Mouse (Mus musculus): ENCODE measurements at regions not wholly inside any gene's neighbourhood (a gene's known extent, or its start where the extent isn't known, plus 50 kb on each side); places are given as distances from the start of the nearest gene placed in this dataset.

DNA sequence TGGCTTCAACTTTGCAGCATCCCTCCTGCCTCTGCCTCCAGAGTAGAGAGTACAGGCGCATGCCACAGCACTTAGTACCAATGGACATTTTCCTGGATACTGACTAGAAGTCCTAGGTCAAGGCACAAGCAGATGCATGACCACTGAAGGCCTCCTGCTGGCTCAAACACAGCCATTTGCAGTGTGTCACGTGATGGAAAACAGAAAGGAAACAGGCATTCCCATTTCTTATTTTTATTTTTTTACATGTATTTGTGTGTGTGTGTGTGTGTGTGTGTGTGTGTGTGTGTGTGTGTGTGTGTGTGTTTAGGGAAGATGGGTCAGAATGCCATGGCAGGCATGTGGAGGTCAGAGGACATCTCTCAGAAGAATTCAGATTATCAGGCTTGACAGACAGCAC, 65.6 kb downstream of the Thap12 start:
- Histone ChIP-seq H3K4me3 (no peak overlapping the region), H3K27ac (replicated peaks) (no peak overlapping the region), H3K27me3 (no peaks in the 10 kb centered on the region), H3K4me1 (peaks cover 10% of the 10 kb centered on the region), H3K9me3 (no peaks in the 10 kb centered on the region), H3K36me3 (no peaks in the 10 kb centered on the region), H3K9ac (replicated peaks) (no peak overlapping the region), H3K4me2 (replicated peaks) (no peak overlapping the region)
- WGBS = 89% methylated on average over 2 of the region's 2 CpGs
- ATAC-seq (ENCODE audit: low FRiP score, low read depth) = no peak

DNA sequence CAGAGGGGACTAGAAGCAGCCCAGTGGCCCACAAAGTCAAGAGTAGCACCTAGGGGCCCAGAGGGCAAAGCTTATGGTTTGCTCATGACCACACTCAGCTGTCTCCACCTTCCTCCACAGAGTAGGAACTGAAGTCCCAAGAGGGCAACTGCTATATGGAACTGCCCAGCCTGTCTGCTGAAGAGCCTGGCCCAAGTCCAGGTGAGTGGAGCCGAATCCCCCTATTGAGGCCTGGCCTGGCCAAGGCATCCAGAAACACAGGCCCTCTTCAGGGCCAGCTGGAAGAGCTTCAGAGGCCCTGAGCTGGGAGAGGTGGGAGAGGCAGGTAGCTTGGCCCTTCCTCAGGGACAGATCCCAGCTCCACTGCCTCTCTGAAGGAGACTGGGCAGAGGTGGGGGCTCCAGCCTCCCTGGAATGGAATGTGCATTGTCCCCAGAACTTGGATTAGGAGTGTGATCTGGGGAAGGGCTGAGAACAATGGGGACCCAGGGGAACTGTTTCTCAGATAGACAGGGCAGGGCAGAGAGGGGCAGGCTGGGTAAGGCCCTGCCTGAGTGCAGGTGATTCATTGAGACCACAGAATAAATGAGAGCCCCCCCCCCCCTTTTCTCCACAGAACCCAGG, 65.7 kb upstream of the Wnt11 start:
- Histone ChIP-seq H3K27me3 (no peaks in the 10 kb centered on the region), H3K9me3 (no peaks in the 10 kb centered on the region), H3K4me2 (replicated peaks) (no peak overlapping the region), H3K27ac (replicated peaks) (no peak overlapping the region), H3K9ac (replicated peaks) (no peak overlapping the region), H3K36me3 (no peaks in the 10 kb centered on the region), H3K4me3 (no peak overlapping the region), H3K4me1 (peaks cover 10% of the 10 kb centered on the region)
- WGBS = 59% methylated on average over 1 of the region's 1 CpGs
- ATAC-seq (ENCODE audit: low FRiP score, low read depth) = no peak

DNA sequence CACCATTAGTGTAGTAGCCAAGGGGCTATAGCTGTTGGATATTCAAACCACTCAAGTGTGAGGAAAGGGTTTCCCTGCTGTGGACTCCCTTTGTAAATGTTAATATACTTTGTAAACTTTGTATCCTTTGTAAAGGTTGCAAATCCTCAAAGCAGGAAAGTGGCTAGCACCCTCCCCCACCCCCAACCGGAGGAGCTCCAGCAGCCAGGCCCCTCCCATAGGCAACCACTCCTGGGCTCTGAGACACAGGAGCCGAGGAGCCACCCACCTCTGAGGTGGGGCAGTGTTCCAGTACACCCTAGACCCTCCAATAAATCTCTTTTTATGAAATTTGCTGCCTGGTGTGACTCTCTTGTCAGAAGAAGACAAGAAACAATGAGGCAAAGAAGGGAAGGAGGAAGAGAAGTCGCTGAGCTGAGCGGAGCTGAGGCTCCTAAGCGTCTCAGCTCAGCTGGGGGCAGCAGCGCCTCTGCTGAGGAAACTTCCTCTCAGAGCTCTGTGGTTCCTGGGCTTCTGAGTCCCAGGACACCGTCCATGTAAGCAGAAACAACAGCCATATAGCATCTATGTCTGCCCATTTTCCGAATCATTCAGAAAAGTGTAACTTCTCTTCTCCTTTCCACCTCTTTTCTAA, 64.5 kb upstream of the Wnt11 start:
- H3K27me3 ChIP-seq = no peaks in the 10 kb centered on the region
- 6% methylated on average over 8 of the region's 8 CpGs for WGBS
- H3K4me1 ChIP-seq = peaks cover 10% of the 10 kb centered on the region
- H3K4me3 ChIP-seq = no peak overlapping the region
- ATAC-seq (ENCODE audit: low FRiP score, low read depth) = no peak
- H3K27ac ChIP-seq (replicated peaks) = no peak overlapping the region
- H3K9me3 ChIP-seq = no peaks in the 10 kb centered on the region
- no peaks in the 10 kb centered on the region for H3K36me3 ChIP-seq
- 0 out of 2 replicates have a peak overlapping the region, but pooled peaks have one; percentile 17 for H3K4me2 ChIP-seq (replicated peaks)
- H3K9ac ChIP-seq (replicated peaks) = no peak overlapping the region

DNA sequence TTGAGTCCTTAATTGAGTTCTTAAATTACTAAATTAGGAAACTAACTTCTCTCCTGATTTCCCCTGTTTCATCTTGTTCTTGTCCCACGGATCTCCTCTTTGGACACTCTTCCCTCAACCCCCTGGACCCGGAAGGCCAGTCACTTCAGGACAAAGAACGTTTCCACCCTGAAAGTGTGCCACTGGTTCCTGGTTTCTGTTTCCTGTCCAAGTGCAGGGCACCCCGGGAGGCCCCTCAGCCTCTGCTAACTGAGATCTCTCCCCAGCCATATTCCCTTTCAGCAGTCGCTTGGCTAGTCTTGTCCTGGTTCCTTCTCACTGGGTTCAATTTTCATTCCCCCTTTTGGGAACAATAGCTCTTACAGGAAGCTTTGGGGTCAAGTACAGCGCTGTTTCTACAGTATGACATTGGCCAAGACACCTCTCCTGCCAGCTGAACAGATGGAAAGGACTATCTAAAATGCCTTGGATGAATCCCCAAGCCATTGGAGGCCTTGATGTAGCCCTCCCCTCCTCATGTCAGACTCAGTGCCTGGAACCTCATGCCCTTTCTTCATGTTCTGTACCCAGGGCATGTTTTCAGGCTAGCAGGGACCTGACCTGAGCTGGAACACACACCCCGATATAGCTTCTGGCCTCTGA, 63.7 kb upstream of the Wnt11 start:
- 50% methylated on average over 7 of the region's 7 CpGs for WGBS
- no peaks in the 10 kb centered on the region for H3K36me3 ChIP-seq
- no peak for ATAC-seq (ENCODE audit: low FRiP score, low read depth)

DNA sequence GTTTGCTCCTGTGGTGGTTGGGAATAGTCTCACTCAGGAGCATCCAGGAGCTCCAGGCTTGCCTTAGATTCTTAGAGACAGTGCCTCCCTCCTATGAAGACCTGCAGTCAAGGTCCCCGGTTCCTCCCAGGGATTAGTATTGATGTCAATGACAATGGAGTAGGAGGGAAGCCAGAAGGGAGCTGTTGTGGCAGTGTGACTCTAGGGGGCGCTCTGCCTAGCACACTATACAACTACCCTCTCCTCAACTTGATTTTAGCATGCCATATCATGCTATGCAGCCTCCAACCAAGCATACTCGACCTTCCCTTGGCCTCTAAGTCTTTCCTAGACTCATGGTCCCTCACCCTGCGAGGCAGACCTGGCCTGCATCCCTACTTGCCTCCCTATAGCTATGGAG, 60.3 kb upstream of the Wnt11 start:
- no peaks in the 10 kb centered on the region for H3K9me3 ChIP-seq
- H3K9ac ChIP-seq (replicated peaks) = no peak overlapping the region
- no peaks in the 10 kb centered on the region for H3K27me3 ChIP-seq
- peaks cover 10% of the 10 kb centered on the region for H3K4me1 ChIP-seq
- ATAC-seq (ENCODE audit: low FRiP score, low read depth) = no peak
- no peak overlapping the region for H3K27ac ChIP-seq (replicated peaks)
- H3K4me3 ChIP-seq = no peak overlapping the region
- H3K36me3 ChIP-seq = no peaks in the 10 kb centered on the region
- WGBS = 48% methylated on average over 4 of the region's 4 CpGs
- H3K4me2 ChIP-seq (replicated peaks) = no peak overlapping the region

More for the DNA sequence above, 63.7 kb upstream of the Wnt11 start:
- no peaks in the 10 kb centered on the region for H3K9me3 ChIP-seq
- no peak overlapping the region for H3K4me2 ChIP-seq (replicated peaks)
- H3K27ac ChIP-seq (replicated peaks) = no peak overlapping the region
- no peaks in the 10 kb centered on the region for H3K27me3 ChIP-seq
- H3K9ac ChIP-seq (replicated peaks) = no peak overlapping the region
- peaks cover 10% of the 10 kb centered on the region for H3K4me1 ChIP-seq
- H3K4me3 ChIP-seq = no peak overlapping the region

DNA sequence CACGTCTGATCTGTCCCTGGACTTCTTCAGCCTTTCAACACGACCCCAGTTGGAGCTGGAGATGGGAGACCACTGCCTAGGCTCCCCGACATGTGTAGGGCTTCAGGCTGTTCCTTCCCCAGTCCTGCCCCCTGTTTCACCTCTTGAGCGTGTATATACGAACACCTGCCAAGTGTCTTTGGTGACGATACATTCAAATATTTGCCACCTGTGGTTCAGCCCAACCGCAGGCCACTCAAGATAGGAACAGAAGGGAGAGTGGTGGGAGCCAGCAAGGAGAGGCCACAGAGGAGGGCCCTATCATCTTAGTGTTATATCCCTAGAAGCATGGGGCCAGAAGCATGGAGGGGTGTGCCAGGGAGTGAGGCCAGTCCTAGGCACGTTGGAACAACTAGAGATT, 59.9 kb upstream of the Wnt11 start:
- H3K9ac ChIP-seq (replicated peaks) = no peak overlapping the region
- no peak overlapping the region for H3K27ac ChIP-seq (replicated peaks)
- no peaks in the 10 kb centered on the region for H3K27me3 ChIP-seq
- 83% methylated on average over 8 of the region's 8 CpGs for WGBS
- H3K4me2 ChIP-seq (replicated peaks) = no peak overlapping the region
- ATAC-seq (ENCODE audit: low FRiP score, low read depth) = no peak
- no peak overlapping the region for H3K4me3 ChIP-seq
- no peaks in the 10 kb centered on the region for H3K36me3 ChIP-seq
- no peaks in the 10 kb centered on the region for H3K9me3 ChIP-seq
- H3K4me1 ChIP-seq = peaks cover 7% of the 10 kb centered on the region

DNA sequence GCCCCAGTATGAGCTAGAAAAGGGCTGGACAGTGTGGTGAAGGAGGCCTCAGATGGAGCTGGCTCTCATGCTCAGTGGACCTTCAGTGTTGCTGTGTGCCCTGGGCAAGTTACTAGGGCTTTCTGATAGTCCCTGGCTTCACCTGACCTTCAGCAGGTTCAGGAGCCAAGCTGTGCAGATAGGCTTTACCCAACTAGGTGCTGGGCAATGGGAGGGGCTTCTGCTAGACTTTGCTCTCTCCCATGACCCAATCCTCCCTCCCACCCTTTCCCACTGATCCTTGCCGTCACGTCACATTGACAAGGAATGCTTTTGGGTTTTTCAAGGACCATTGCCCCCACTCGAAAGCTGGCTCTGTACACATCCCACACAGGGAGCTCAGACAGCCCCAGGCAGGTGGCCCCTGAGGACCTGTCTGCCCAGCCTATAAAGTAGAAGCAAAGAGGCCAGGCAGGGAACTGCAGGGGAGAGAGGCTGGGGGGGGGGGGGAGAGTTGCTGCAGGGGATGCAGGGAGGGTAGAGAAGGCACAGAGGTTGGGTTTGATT, 57.5 kb upstream of the Wnt11 start:
- H3K27ac ChIP-seq (replicated peaks) = no peak overlapping the region
- H3K4me3 ChIP-seq = no peak overlapping the region
- H3K4me1 ChIP-seq = no peaks in the 10 kb centered on the region
- no peaks in the 10 kb centered on the region for H3K9me3 ChIP-seq
- no peaks in the 10 kb centered on the region; the same call in 1 of the 2 replicates for H3K27me3 ChIP-seq
- ATAC-seq (ENCODE audit: low FRiP score, low read depth) = no peak
- no peak overlapping the region for H3K9ac ChIP-seq (replicated peaks)
- H3K4me2 ChIP-seq (replicated peaks) = no peak overlapping the region
- WGBS = 41% methylated on average over 3 of the region's 3 CpGs
- no peaks in the 10 kb centered on the region for H3K36me3 ChIP-seq

DNA sequence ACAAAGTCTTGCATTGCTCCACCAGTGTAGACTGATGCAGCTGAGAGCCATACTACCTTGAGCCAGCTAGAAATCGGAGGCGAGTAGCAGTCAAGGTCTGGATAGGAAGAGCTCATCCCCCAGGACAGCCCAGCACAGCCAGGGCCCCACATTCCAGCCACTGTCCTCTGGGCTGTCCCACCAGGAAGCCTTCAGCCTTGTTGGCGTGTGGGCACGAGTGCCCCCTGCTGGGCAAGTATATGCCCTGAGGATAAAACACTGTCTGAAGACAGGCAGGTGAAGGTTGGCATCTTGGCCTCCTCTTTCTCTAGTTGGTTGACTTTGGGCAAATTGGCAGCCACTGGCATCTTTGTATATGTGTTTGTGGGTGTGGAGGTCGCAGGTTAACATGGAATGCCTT, 56.0 kb upstream of the Wnt11 start:
- ATAC-seq (ENCODE audit: low FRiP score, low read depth) = no peak; the same call in 1 of the 2 replicates
- Histone ChIP-seq H3K27ac (replicated peaks) (no peak overlapping the region), H3K9me3 (no peaks in the 10 kb centered on the region), H3K4me3 (no peak overlapping the region), H3K4me1 (peaks cover 7% of the 10 kb centered on the region), H3K27me3 (no peaks in the 10 kb centered on the region; the same call in 1 of the 2 replicates), H3K4me2 (replicated peaks) (no peak overlapping the region), H3K9ac (replicated peaks) (no peak overlapping the region), H3K36me3 (no peaks in the 10 kb centered on the region)
- WGBS = 17% methylated on average over 5 of the region's 5 CpGs

DNA sequence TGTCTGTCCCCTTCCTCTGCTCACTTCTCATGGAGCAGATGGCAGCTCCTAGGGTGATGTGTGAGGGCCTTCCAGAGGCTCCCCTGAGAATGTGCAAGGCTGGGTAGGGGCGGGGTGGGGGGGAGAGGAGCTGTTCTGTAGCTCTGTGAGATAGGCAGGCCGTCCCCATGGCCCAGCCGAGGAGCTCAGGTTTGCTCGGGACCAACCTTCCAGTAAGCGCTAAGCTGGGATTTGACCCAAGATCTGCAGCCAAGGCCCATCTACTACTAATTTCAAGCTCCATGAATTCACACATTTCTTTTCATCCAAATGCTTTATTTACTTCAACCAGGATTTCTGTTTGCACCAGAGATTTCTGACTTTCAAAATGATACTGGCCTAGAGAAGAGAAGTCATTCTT, 51.4 kb upstream of the Wnt11 start:
- no peaks in the 10 kb centered on the region; the same call in 1 of the 2 replicates for H3K27me3 ChIP-seq
- H3K9ac ChIP-seq (replicated peaks) = no peak overlapping the region
- peak overlapping the region; percentile 20; the same call in 1 of the 2 replicates for H3K27ac ChIP-seq (replicated peaks)
- WGBS = 38% methylated on average over 5 of the region's 5 CpGs
- H3K4me2 ChIP-seq (replicated peaks) = no peak overlapping the region
- H3K4me3 ChIP-seq = no peak overlapping the region
- peaks cover 17% of the 10 kb centered on the region for H3K4me1 ChIP-seq
- H3K9me3 ChIP-seq = no peaks in the 10 kb centered on the region
- ATAC-seq (ENCODE audit: low FRiP score, low read depth) = no peak
- no peaks in the 10 kb centered on the region for H3K36me3 ChIP-seq

DNA sequence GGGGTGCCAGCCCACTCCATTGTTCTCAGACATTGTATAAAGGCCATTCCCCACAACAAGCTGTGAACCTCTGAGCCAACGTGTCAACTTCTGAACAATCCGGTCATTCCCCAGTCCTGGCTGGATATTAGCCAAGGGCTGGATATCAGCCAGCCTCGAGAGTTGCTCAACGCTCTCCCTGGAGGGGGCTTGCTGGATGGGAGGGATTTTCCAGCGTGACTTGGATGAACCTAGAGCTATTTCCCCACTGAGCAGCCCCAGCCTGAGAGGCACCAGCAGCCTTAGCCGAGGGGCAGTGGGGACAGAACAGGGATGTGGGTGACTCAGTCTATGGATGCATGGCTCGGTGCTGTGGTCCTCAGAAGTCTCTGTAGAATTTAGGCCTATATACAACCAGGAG, 51.0 kb upstream of the Wnt11 start:
- Histone ChIP-seq H3K9me3 (no peaks in the 10 kb centered on the region), H3K4me1 (peaks cover 17% of the 10 kb centered on the region), H3K36me3 (no peaks in the 10 kb centered on the region), H3K27ac (replicated peaks) (0 out of 2 replicates have a peak overlapping the region, but pooled peaks have one; percentile 15), H3K4me3 (no peak overlapping the region), H3K4me2 (replicated peaks) (no peak overlapping the region), H3K9ac (replicated peaks) (no peak overlapping the region), H3K27me3 (no peaks in the 10 kb centered on the region; the same call in 1 of the 2 replicates)
- 19% methylated on average over 7 of the region's 7 CpGs for WGBS
- ATAC-seq (ENCODE audit: low FRiP score, low read depth) = peak; percentile 60

DNA sequence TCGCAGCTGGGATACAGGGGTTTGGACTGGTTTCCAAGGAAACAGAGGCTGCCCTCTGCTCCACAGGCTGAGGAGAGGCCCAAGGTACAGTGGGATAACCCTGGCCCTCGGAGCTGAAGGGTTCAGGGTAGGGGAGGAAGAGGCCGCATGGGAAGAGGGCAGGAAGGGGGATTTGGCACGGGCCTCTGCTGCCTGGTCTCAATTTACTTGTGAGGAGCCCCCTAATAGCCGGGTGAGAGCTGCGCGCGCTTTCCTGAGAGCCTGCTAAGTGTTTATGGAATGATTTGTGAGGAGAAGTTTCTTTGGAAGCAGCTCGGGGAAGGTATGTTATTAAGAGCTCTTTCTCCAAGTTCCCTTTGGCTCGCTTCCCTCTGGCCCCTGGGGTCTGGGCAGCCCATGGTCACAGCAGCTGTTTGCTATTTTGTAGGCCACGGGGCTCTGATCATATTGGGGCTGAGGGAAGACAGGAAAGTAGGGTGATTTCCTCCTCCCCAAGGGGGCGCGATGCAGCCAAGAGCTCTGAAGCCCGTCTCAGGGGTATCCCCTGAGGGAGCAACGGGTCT, 50.5 kb upstream of the Wnt11 start:
- H3K9ac ChIP-seq (replicated peaks) = no peak overlapping the region
- 0 out of 2 replicates have a peak, but pooled peaks have one; percentile 30 for ATAC-seq (ENCODE audit: low FRiP score, low read depth)

More for the DNA sequence above, 50.5 kb upstream of the Wnt11 start:
- Histone ChIP-seq H3K4me2 (replicated peaks) (no peak overlapping the region), H3K36me3 (no peaks in the 10 kb centered on the region), H3K27me3 (no peaks in the 10 kb centered on the region; the same call in 1 of the 2 replicates), H3K4me3 (no peak overlapping the region), H3K9me3 (no peaks in the 10 kb centered on the region), H3K4me1 (peaks cover 17% of the 10 kb centered on the region), H3K27ac (replicated peaks) (peak overlapping the region; percentile 36)
- WGBS = 52% methylated on average over 15 of the region's 15 CpGs
